Mouse (Mus musculus): Measurements from ENCODE around the gene Rhbdl1. TPM values are rescaled to one million over a fixed set of nuclear protein-coding genes. Genes with fewer than 3 reads are reported as not detected.

Gene Rhbdl1
- polyA plus RNA-seq, 1 experiment from 2014 or later: 30.8 TPM

GRCm38 (mm10) chr17:25792615-25793014 lies 44.5 kb downstream of the Rhbdl1 start, which contains the start of gene Fam173a:
Gene Fam173a (minus strand): TSS chr17:25792901.
- Histone ChIP-seq H3K36me3 (0 out of 2 replicates have a peak, but pooled peaks cover 7% of the 10 kb centered on the region), H3K9ac (replicated peaks) (peak within 1 kb of the TSS; percentile 83), H3K9me3 (no peaks in the 10 kb centered on the region), H3K27me3 (0 out of 2 replicates have a peak, but pooled peaks cover 4% of the 10 kb centered on the region), H3K27ac (replicated peaks) (peak within 1 kb of the TSS; percentile 95), H3K4me3 (peak within 1 kb of the TSS; percentile 92), H3K4me2 (replicated peaks) (peak within 1 kb of the TSS; percentile 93), H3K4me1 (peaks cover 65% of the 10 kb centered on the region)
- WGBS: 0% methylated on average over 14 of the region's 14 CpGs
- ATAC-seq (replicated peaks): peak; percentile 41

GRCm38 (mm10) chr17:25791843-25792527 lies 45.1 kb downstream of the Rhbdl1 start:
- Histone ChIP-seq H3K36me3 (0 out of 2 replicates have a peak, but pooled peaks cover 7% of the 10 kb centered on the region), H3K4me1 (peaks cover 59% of the 10 kb centered on the region)
- under 1% methylated on average over 45 of the region's 45 CpGs for WGBS

GRCm38 (mm10) chr17:25791320-25791842 lies 45.7 kb downstream of the Rhbdl1 start:
- Histone ChIP-seq H3K27ac (replicated peaks) (peak overlapping the region; percentile 95), H3K36me3 (0 out of 2 replicates have a peak, but pooled peaks cover 7% of the 10 kb centered on the region), H3K9ac (replicated peaks) (peak overlapping the region; percentile 83), H3K4me2 (replicated peaks) (peak overlapping the region; percentile 93), H3K4me3 (peak overlapping the region; percentile 92), H3K9me3 (no peaks in the 10 kb centered on the region), H3K4me1 (peaks cover 53% of the 10 kb centered on the region), H3K27me3 (no peaks in the 10 kb centered on the region)
- WGBS: 23% methylated on average over 19 of the region's 19 CpGs
- no peak; the same call in 1 of the 2 replicates for ATAC-seq (replicated peaks)

More at GRCm38 (mm10) chr17:25791843-25792527, 45.1 kb downstream of the Rhbdl1 start:
- Histone ChIP-seq H3K4me3 (peak overlapping the region; percentile 92), H3K9me3 (no peaks in the 10 kb centered on the region), H3K4me2 (replicated peaks) (peak overlapping the region; percentile 93), H3K27me3 (0 out of 2 replicates have a peak, but pooled peaks cover 4% of the 10 kb centered on the region), H3K27ac (replicated peaks) (peak overlapping the region; percentile 95), H3K9ac (replicated peaks) (peak overlapping the region; percentile 83)
- peak; percentile 72 for ATAC-seq (replicated peaks)

- no peak for ATAC-seq (replicated peaks)
- no peaks in the 10 kb centered on the region for H3K9me3 ChIP-seq
- no peak overlapping the region for H3K4me3 ChIP-seq
- H3K4me1 ChIP-seq: peaks cover 34% of the 10 kb centered on the region
- 90% methylated on average over 9 of the region's 9 CpGs for WGBS
- no peaks in the 10 kb centered on the region for H3K27me3 ChIP-seq
- no peak overlapping the region for H3K9ac ChIP-seq (replicated peaks)
- no peak overlapping the region for H3K4me2 ChIP-seq (replicated peaks)
- H3K36me3 ChIP-seq: peaks cover 22% of the 10 kb centered on the region
- H3K27ac ChIP-seq (replicated peaks): no peak overlapping the region
These were observed 50.2 kb downstream of the Rhbdl1 start for GRCm38 (mm10) chr17:25786781-25787504.

- Histone ChIP-seq H3K27ac (replicated peaks) (peak within 1 kb of the TSS; percentile 88), H3K36me3 (peaks cover 28% of the 10 kb centered on the region), H3K9ac (replicated peaks) (peak within 1 kb of the TSS; percentile 71), H3K4me3 (peak within 1 kb of the TSS; percentile 68), H3K4me2 (replicated peaks) (peak within 1 kb of the TSS; percentile 63), H3K27me3 (no peaks in the 10 kb centered on the region), H3K9me3 (no peaks in the 10 kb centered on the region), H3K4me1 (peaks cover 29% of the 10 kb centered on the region)
- 86% methylated on average over 3 of the region's 3 CpGs for WGBS
- ATAC-seq (replicated peaks): no peak
These were observed 50.8 kb downstream of the Rhbdl1 start, which contains the start of gene Ccdc78 for GRCm38 (mm10) chr17:25786280-25786679. Gene Ccdc78 (plus strand): TSS chr17:25786580.

- Histone ChIP-seq H3K9ac (replicated peaks) (peak within 1 kb of the TSS; percentile 71), H3K27ac (replicated peaks) (peak within 1 kb of the TSS; percentile 88), H3K4me2 (replicated peaks) (peak within 1 kb of the TSS; percentile 63), H3K9me3 (no peaks in the 10 kb centered on the region), H3K4me1 (peaks cover 21% of the 10 kb centered on the region), H3K4me3 (peak within 1 kb of the TSS; percentile 68), H3K36me3 (peaks cover 38% of the 10 kb centered on the region), H3K27me3 (no peaks in the 10 kb centered on the region)
- ATAC-seq (replicated peaks): peak; percentile 82
- WGBS: under 1% methylated on average over 23 of the region's 23 CpGs
These were observed 51.8 kb downstream of the Rhbdl1 start, which contains the start of gene Haghl for GRCm38 (mm10) chr17:25785281-25785745. Gene Haghl (minus strand): TSS chr17:25785673.

Small RNA genes lying within 50 kb of the gene (microRNA-seq; reads per million reads assigned to microRNA genes)
- gene Mir3082: not detected

Other genes with a start within 250 kb of the Rhbdl1 start
- 1.6 and 1.7 TPM in 2 replicates for gene Gng13, start 120.1 kb downstream of the Rhbdl1 start, polyA plus RNA-seq (2015; fragmentation: Nextera tagmentation; extraction: Ambion mirVana)
- gene Chtf18, start 109.9 kb downstream of the Rhbdl1 start, polyA plus RNA-seq (2015; fragmentation: Nextera tagmentation; extraction: Ambion mirVana): 14.5 and 14.8 TPM in 2 replicates
- 24.2 and 26.3 TPM in 2 replicates for gene Rpusd1, start 109.6 kb downstream of the Rhbdl1 start, polyA plus RNA-seq (2015; fragmentation: Nextera tagmentation; extraction: Ambion mirVana)
- gene Mslnl, start 101.3 kb downstream of the Rhbdl1 start, polyA plus RNA-seq (2015; fragmentation: Nextera tagmentation; extraction: Ambion mirVana): not detected in 2 replicates
- gene Msln, start 82.9 kb downstream of the Rhbdl1 start, polyA plus RNA-seq (2015; fragmentation: Nextera tagmentation; extraction: Ambion mirVana): 0.31 and 0.72 TPM in 2 replicates
- 30.9 and 31.2 TPM in 2 replicates for gene Narfl, start 63.5 kb downstream of the Rhbdl1 start, polyA plus RNA-seq (2015; fragmentation: Nextera tagmentation; extraction: Ambion mirVana)
- 115 and 121 TPM in 2 replicates for gene Haghl, start 51.6 kb downstream of the Rhbdl1 start, polyA plus RNA-seq (2015; fragmentation: Nextera tagmentation; extraction: Ambion mirVana)
- gene Ccdc78, start 50.7 kb downstream of the Rhbdl1 start, polyA plus RNA-seq (2015; fragmentation: Nextera tagmentation; extraction: Ambion mirVana): 0.17 and 0.26 TPM in 2 replicates
- 71.4 and 84.2 TPM in 2 replicates for gene Fam173a, start 44.4 kb downstream of the Rhbdl1 start, polyA plus RNA-seq (2015; fragmentation: Nextera tagmentation; extraction: Ambion mirVana)
- gene AC134908.4, start 41.6 kb downstream of the Rhbdl1 start, polyA plus RNA-seq (2015; fragmentation: Nextera tagmentation; extraction: Ambion mirVana): not detected in 2 replicates
- gene Metrn, start 40.2 kb downstream of the Rhbdl1 start, polyA plus RNA-seq (2015; fragmentation: Nextera tagmentation; extraction: Ambion mirVana): 31.4 and 37.3 TPM in 2 replicates
- gene Fbxl16, start 28.2 kb downstream of the Rhbdl1 start, polyA plus RNA-seq (2015; fragmentation: Nextera tagmentation; extraction: Ambion mirVana): 33.2 and 35.3 TPM in 2 replicates
- gene Wdr24, start 13.7 kb downstream of the Rhbdl1 start, polyA plus RNA-seq (2015; fragmentation: Nextera tagmentation; extraction: Ambion mirVana): 34.2 and 34.3 TPM in 2 replicates
- gene Jmjd8, start 8.4 kb downstream of the Rhbdl1 start, polyA plus RNA-seq (2015; fragmentation: Nextera tagmentation; extraction: Ambion mirVana): 65.9 and 67.0 TPM in 2 replicates
- gene Stub1, start 3.9 kb downstream of the Rhbdl1 start, polyA plus RNA-seq (2015; fragmentation: Nextera tagmentation; extraction: Ambion mirVana): 308 and 313 TPM in 2 replicates
- 8.3 and 10.1 TPM in 2 replicates for gene Gm20683, start 4.5 kb upstream of the Rhbdl1 start, polyA plus RNA-seq (2015; fragmentation: Nextera tagmentation; extraction: Ambion mirVana)
- gene Rhot2, start 7.6 kb upstream of the Rhbdl1 start, polyA plus RNA-seq (2015; fragmentation: Nextera tagmentation; extraction: Ambion mirVana): 15.2 and 16.1 TPM in 2 replicates
- 18.8 and 24.8 TPM in 2 replicates for gene Wdr90, start 24.2 kb upstream of the Rhbdl1 start, polyA plus RNA-seq (2015; fragmentation: Nextera tagmentation; extraction: Ambion mirVana)
- gene Mcrip2, start 31.5 kb upstream of the Rhbdl1 start, polyA plus RNA-seq (2015; fragmentation: Nextera tagmentation; extraction: Ambion mirVana): 14.4 and 16.7 TPM in 2 replicates
- 61.8 and 62.0 TPM in 2 replicates for gene Mettl26, start 37.8 kb upstream of the Rhbdl1 start, polyA plus RNA-seq (2015; fragmentation: Nextera tagmentation; extraction: Ambion mirVana)
- gene Wfikkn1, start 43.6 kb upstream of the Rhbdl1 start, polyA plus RNA-seq (2015; fragmentation: Nextera tagmentation; extraction: Ambion mirVana): 0.55 and 0.60 TPM in 2 replicates
- 50.8 and 52.6 TPM in 2 replicates for gene Rab40c, start 82.4 kb upstream of the Rhbdl1 start, polyA plus RNA-seq (2015; fragmentation: Nextera tagmentation; extraction: Ambion mirVana)
- 51.7 and 53.4 TPM in 2 replicates for gene Pigq, start 107.6 kb upstream of the Rhbdl1 start, polyA plus RNA-seq (2015; fragmentation: Nextera tagmentation; extraction: Ambion mirVana)
- gene Nhlrc4, start 107.7 kb upstream of the Rhbdl1 start, polyA plus RNA-seq (2015; fragmentation: Nextera tagmentation; extraction: Ambion mirVana): not detected in 2 replicates
- 0.09 TPM in 1 of 2 replicates, not detected in the other for gene A930017K11Rik, start 115.3 kb upstream of the Rhbdl1 start, polyA plus RNA-seq (2015; fragmentation: Nextera tagmentation; extraction: Ambion mirVana)
- 23.9 and 24.8 TPM in 2 replicates for gene Capn15, start 148.5 kb upstream of the Rhbdl1 start, polyA plus RNA-seq (2015; fragmentation: Nextera tagmentation; extraction: Ambion mirVana)
- gene Rab11fip3, start 232.3 kb upstream of the Rhbdl1 start, polyA plus RNA-seq (2015; fragmentation: Nextera tagmentation; extraction: Ambion mirVana): 34.0 and 36.3 TPM in 2 replicates